Mouse (Mus musculus) CH12.LX (cell line): ENCODE data around the gene Trp53inp2. TPM values are rescaled to one million over a fixed set of nuclear protein-coding genes. Genes with fewer than 3 reads are reported as not detected.

ENCODE experiments used
- DNase-seq: peaks from one replicate; pipeline ENCODE4 v3.0.0-alpha.2; 2013; ENCODE audit errors: extremely low read depth
- H3K27ac ChIP-seq: 2 replicates; pipeline ENCODE4 v1.5.1; 2012; ENCODE audit warnings: low read depth, mild to moderate bottlenecking, control low read depth, moderate library complexity; ENCODE audit not compliant: insufficient read depth
- H3K27me3 ChIP-seq: replicated peaks from 2 replicates; pipeline ENCODE3; 2012; ENCODE audit warnings: inconsistent platforms
- H3K36me3 ChIP-seq, 2 experiments: replicated peaks in 1 of 2; 2 replicates each; pipeline versions ENCODE3 to v1.6.1; 2012; ENCODE audit warnings: inconsistent platforms in 1 of 2, low read length in 1 of 2, mild to moderate bottlenecking in 1 of 2, mixed read lengths in 1 of 2, moderate library complexity in 1 of 2; ENCODE audit not compliant: control insufficient read depth in 1 of 2, insufficient read depth in 1 of 2
- H3K4me1 ChIP-seq, 2 experiments: 2 replicates each; pipeline ENCODE4 v1.6.1; 2012; ENCODE audit warnings: inconsistent platforms in 1 of 2, moderate library complexity in 1 of 2; ENCODE audit not compliant: insufficient read depth in 2 of 2, control insufficient read depth in 1 of 2
- H3K4me2 ChIP-seq: 2 replicates; pipeline ENCODE4 v1.6.1; 2012; ENCODE audit warnings: low read depth, mild to moderate bottlenecking, control low read depth; ENCODE audit not compliant: poor library complexity, insufficient read depth, severe bottlenecking
- H3K4me3 ChIP-seq, 3 experiments: fragments of 150-350 bp in 1 of 3; sonication (generic) in 1 of 3; replicated peaks in 1 of 3; 2 replicates each; pipeline versions ENCODE3 to v1.5.1; 2011 to 2012; ENCODE audit warnings: low read depth in 2 of 3, low read length in 2 of 3, mild to moderate bottlenecking in 2 of 3, moderate library complexity in 2 of 3, control low read depth in 1 of 3, improper control_type of control experiment in 1 of 3, inconsistent platforms in 1 of 3, mixed read lengths in 1 of 3; ENCODE audit not compliant: poor library complexity in 1 of 3
- H3K79me2 ChIP-seq: replicated peaks from 2 replicates; pipeline ENCODE4 v1.6.1; 2012; ENCODE audit warnings: mild to moderate bottlenecking, moderate library complexity; ENCODE audit not compliant: control insufficient read depth, poor library complexity, insufficient read depth, severe bottlenecking; ENCODE audit errors: extremely low read depth
- H3K9ac ChIP-seq: 2 replicates; pipeline ENCODE4 v1.6.1; 2012; ENCODE audit warnings: low read depth, mild to moderate bottlenecking, control low read depth, moderate library complexity; ENCODE audit not compliant: insufficient read depth
- H3K9me3 ChIP-seq: replicated peaks from 2 replicates; pipeline ENCODE3; 2012; ENCODE audit warnings: low read length, inconsistent platforms, mixed read lengths
- BHLHE40 ChIP-seq: IDR thresholded peaks from 2 replicates; pipeline ENCODE4 v1.6.1; 2011; ENCODE audit warnings: mild to moderate bottlenecking, low read depth, low read length, improper control_type of control experiment
- CHD2 ChIP-seq: IDR thresholded peaks from 2 replicates; pipeline ENCODE4 v1.6.1; 2011; ENCODE audit warnings: low read length, improper control_type of control experiment
- CTCF ChIP-seq, 2 experiments: IDR thresholded peaks in 1 of 2; conservative IDR thresholded peaks in 1 of 2; 2 replicates each; pipeline ENCODE4 v1.5.1; 2011 to 2012; ENCODE audit warnings: low read depth in 2 of 2, low read length in 2 of 2, improper control_type of control experiment in 1 of 2, inconsistent platforms in 1 of 2, mild to moderate bottlenecking in 1 of 2, moderate library complexity in 1 of 2
- E2F4 ChIP-seq: IDR thresholded peaks from 2 replicates; pipeline ENCODE4 v1.6.1; 2011; ENCODE audit warnings: low read depth, low read length, improper control_type of control experiment; ENCODE audit not compliant: insufficient replicate concordance
- EP300 ChIP-seq: IDR thresholded peaks from 2 replicates; pipeline ENCODE4 v1.6.1; 2011; ENCODE audit warnings: low read length, improper control_type of control experiment
- GABPA ChIP-seq: IDR thresholded peaks from 2 replicates; pipeline ENCODE4 v1.6.1; 2012; ENCODE audit warnings: low read depth, low read length, improper control_type of control experiment, inconsistent platforms; ENCODE audit not compliant: insufficient replicate concordance
- IRF4 ChIP-seq: IDR thresholded peaks from 2 replicates; pipeline ENCODE4 v1.6.1; 2014; ENCODE audit warnings: low read depth, mild to moderate bottlenecking, inconsistent platforms, low read length, improper control_type of control experiment
- JUND ChIP-seq: conservative IDR thresholded peaks from 2 replicates; pipeline ENCODE4 v1.6.1; 2011; ENCODE audit warnings: low read depth, low read length, improper control_type of control experiment
- KAT2A ChIP-seq: IDR thresholded peaks from 2 replicates; pipeline ENCODE4 v1.6.1; 2012; ENCODE audit warnings: low read length, improper control_type of control experiment, inconsistent platforms; ENCODE audit not compliant: insufficient replicate concordance
- MAX ChIP-seq: IDR thresholded peaks from 2 replicates; pipeline ENCODE4 v1.6.1; 2011; ENCODE audit warnings: low read length, improper control_type of control experiment
- MAZ ChIP-seq: IDR thresholded peaks from 2 replicates; pipeline ENCODE4 v1.6.1; 2012; ENCODE audit warnings: low read depth, mild to moderate bottlenecking, inconsistent platforms, low read length, improper control_type of control experiment, moderate library complexity
- MEF2A ChIP-seq: IDR thresholded peaks from 2 replicates; pipeline ENCODE4 v1.6.1; 2014; ENCODE audit warnings: low read depth, mild to moderate bottlenecking, inconsistent platforms, low read length, improper control_type of control experiment, borderline replicate concordance
- MXI1 ChIP-seq: IDR thresholded peaks from 2 replicates; pipeline ENCODE4 v1.6.1; 2011; ENCODE audit warnings: mild to moderate bottlenecking, low read depth, low read length, improper control_type of control experiment
- NRF1 ChIP-seq: IDR thresholded peaks from 2 replicates; pipeline ENCODE4 v1.6.1; 2014; ENCODE audit warnings: low read depth, mild to moderate bottlenecking, inconsistent platforms, low read length, improper control_type of control experiment, moderate library complexity
- PAX5 ChIP-seq: IDR thresholded peaks from 2 replicates; pipeline ENCODE4 v1.6.1; 2012; ENCODE audit warnings: low read length, inconsistent platforms, mixed read lengths
- POLR2A ChIP-seq: IDR thresholded peaks from 2 replicates; pipeline ENCODE4 v1.6.1; 2011; ENCODE audit warnings: low read depth, mild to moderate bottlenecking, improper control_type of control experiment, low read length
- RAD21 ChIP-seq: IDR thresholded peaks from 2 replicates; pipeline ENCODE4 v1.6.1; 2011; ENCODE audit warnings: low read depth, mild to moderate bottlenecking, low read length, improper control_type of control experiment, moderate library complexity
- RCOR1 ChIP-seq: conservative IDR thresholded peaks from 2 replicates; pipeline ENCODE4 v1.6.1; 2012; ENCODE audit warnings: low read depth, mild to moderate bottlenecking, inconsistent platforms, low read length, improper control_type of control experiment
- SMC3 ChIP-seq: IDR thresholded peaks from 2 replicates; pipeline ENCODE4 v1.6.1; 2011; ENCODE audit warnings: low read depth, low read length, improper control_type of control experiment
- TBP ChIP-seq: conservative IDR thresholded peaks from 2 replicates; pipeline ENCODE4 v1.6.1; 2011; ENCODE audit warnings: low read depth, low read length, improper control_type of control experiment
- UBTF ChIP-seq: IDR thresholded peaks from 2 replicates; pipeline ENCODE4 v1.6.1; 2012; ENCODE audit warnings: low read depth, mild to moderate bottlenecking, inconsistent platforms, low read length, improper control_type of control experiment, moderate library complexity
- USF2 ChIP-seq: conservative IDR thresholded peaks from 2 replicates; pipeline ENCODE4 v1.6.1; 2011; ENCODE audit warnings: low read depth, low read length, improper control_type of control experiment
- ZKSCAN1 ChIP-seq: IDR thresholded peaks from 2 replicates; pipeline ENCODE4 v1.6.1; 2012; ENCODE audit warnings: low read depth, inconsistent platforms, low read length, improper control_type of control experiment, borderline replicate concordance
- dilution Hi-C: fragments of 300-500 bp; cut with MboI; formaldehyde crosslinking; loops from 2 replicates; pipeline ENCODE4 v1.14.3; 2020; ENCODE audit warnings: low sequenced_read_pairs; ENCODE audit not compliant: extremely low pct_unique_long_range_greater_than_20kb, extremely low pct_ligation_motif_present
- in situ Hi-C: fragments of 300-500 bp; cut with MboI; formaldehyde crosslinking; loops from 3 replicates; pipeline ENCODE4 v1.14.3; 2019; ENCODE audit warnings: low sequenced_read_pairs, low pct_ligation_motif_present, low pct_unique_long_range_greater_than_20kb, mixed read lengths
- polyA plus RNA-seq: library from polyadenylated mRNA; unstranded; fragments of >175 nt; gene quantifications from 2 replicates; pipeline ENCODE4 v1.2.1, GENCODE M21; 2012; ENCODE audit warnings: low read depth; ENCODE audit not compliant: insufficient read length
- total RNA-seq, 2 experiments: library from RNA; depleted of rRNA; stranded (reverse); fragments of 300-350 nt in 1 of 2; fragments of >200 nt in 1 of 2; gene quantifications; 2 replicates each; pipeline ENCODE4 v1.2.3; 2012 to 2014

Trp53inp2 gene
- total and polyA plus RNA-seq, 3 experiments: 2.4 to 6.9 (median 3.9) TPM

DNA sequence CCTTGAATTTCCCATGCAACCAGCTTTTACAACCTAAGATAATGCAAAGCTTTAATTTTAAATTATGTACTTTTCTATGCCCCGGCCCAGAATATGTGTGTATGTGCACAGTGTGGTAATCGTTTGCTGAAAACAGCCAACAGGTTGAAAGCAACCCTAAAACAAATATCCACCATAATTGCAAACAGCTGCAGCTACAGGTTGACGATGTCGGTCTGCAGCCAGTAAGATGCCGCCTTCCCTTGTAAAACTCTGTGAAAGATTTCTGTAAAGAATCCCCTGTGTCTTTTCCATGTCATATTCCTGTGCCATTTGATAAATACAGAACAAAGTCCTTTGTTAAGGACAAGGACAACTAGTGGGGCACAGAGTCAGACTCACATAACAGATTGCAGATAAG, 13.7 kb downstream of the Trp53inp2 start:
- Histone ChIP-seq H3K36me3 (peaks cover 16 to 52% of the 10 kb centered on the region in 2 experiments), H3K4me2 (no peak overlapping the region), H3K4me1 (no peaks in the 10 kb centered on the region), H3K27me3 (no peaks in the 10 kb centered on the region), H3K79me2 (no peaks in the 10 kb centered on the region), H3K27ac (no peak overlapping the region), H3K9me3 (no peaks in the 10 kb centered on the region), H3K4me3 (no peak overlapping the region), H3K9ac (no peak overlapping the region)
- TF ChIP-seq IRF4 (no peak), JUND (no peak), BHLHE40 (no peak), EP300 (no peak), GABPA (no peak), POLR2A (no peak), E2F4 (no peak), MEF2A (no peak), MAX (no peak), RAD21 (no peak), RCOR1 (no peak), CTCF (conservative IDR thresholded peaks at IDR 0.05 in 1 of 2, IDR thresholded peaks at IDR 0.05 in 1 of 2; ENCODE audit: low read depth in 2 of 2, low read length in 2 of 2) (no peak)
- dilution Hi-C loops (no loop called here), in situ Hi-C loops (loop anchor here (25.0 kb wide), 1 partner anchor 307 kb away; no protein-coding TSS in a partner anchor)
- no peak for DNase-seq

GRCm38 (mm10) chr2:155400276-155400675, 19.4 kb downstream of the Trp53inp2 start:
- Histone ChIP-seq H3K4me1 (peaks cover 14 to 38% of the 10 kb centered on the region in 2 experiments), H3K79me2 (no peaks in the 10 kb centered on the region), H3K36me3 (peaks cover 13 to 37% of the 10 kb centered on the region in 2 experiments)
- dilution Hi-C loops: no loop called here
- in situ Hi-C loops: no loop called here
- TF ChIP-seq UBTF: no peak
- TF ChIP-seq E2F4: no peak
- no peak for TF ChIP-seq MXI1
- no peak for TF ChIP-seq BHLHE40
- TF ChIP-seq ZKSCAN1: no peak
- TF ChIP-seq PAX5: no peak
- TF ChIP-seq EP300: no peak
- TF ChIP-seq GABPA: no peak
- no peak for TF ChIP-seq MEF2A
- no peak for TF ChIP-seq TBP
- no peak for TF ChIP-seq IRF4
- TF ChIP-seq NRF1: no peak
- no peak for TF ChIP-seq MAZ
- no peak for TF ChIP-seq CHD2
- no peak for TF ChIP-seq USF2
- no peak for TF ChIP-seq KAT2A
- TF ChIP-seq SMC3: no peak
- no peak for TF ChIP-seq RAD21
- TF ChIP-seq, all 38 proteins: peak for 0
- Histone ChIP-seq H3K9ac (no peak overlapping the region), H3K4me2 (no peak overlapping the region), H3K27ac (no peak overlapping the region), H3K27me3 (no peaks in the 10 kb centered on the region), H3K9me3 (no peaks in the 10 kb centered on the region), H3K4me3 (no peak overlapping the region)
- no peak for DNase-seq
